Mouse (Mus musculus) heart, postnatal 4 days (tissue): ENCODE results near the gene Gm10413. TPM values are rescaled to one million over a fixed set of nuclear protein-coding genes. Genes with fewer than 3 reads are reported as not detected.
"Not testable (repeated sequence)": the region's sequence is repeated elsewhere in the genome, so short reads cannot be mapped to it uniquely, and the experiment has no call there.

Experiments used
- DNase-seq: peaks from one replicate; pipeline ENCODE4 v3.0.0; 2021
- total RNA-seq, 2 experiments: library from RNA; stranded (reverse); gene quantifications; 2 replicates each; pipeline ENCODE4 v1.2.3; 2021

Gene Gm10413
- total RNA-seq: not detected

DNA sequence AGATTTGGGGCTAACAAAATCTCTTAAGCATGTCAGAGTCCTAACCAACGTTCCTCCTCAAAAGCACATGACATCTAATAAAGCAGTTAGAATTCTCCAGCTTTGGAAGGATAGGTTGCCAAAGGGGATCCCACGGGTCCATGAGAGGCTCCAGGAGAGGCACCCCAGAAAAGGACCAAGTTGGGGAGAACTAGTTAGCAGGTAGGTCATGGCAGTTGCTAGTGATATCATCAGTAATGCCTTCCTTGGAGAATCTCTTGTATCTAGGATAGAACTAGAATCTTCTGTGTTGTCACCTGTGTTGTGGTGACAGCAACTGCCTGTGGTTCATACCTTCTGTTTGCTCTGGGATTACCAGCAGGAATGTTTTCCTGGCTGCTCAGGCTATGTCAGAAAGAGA is at the start of gene Gm10413:
Gm10413 (plus strand) TSS at position 301 of the 400 bp plus-strand sequence.
- not testable (repeated sequence) for DNase-seq

DNA sequence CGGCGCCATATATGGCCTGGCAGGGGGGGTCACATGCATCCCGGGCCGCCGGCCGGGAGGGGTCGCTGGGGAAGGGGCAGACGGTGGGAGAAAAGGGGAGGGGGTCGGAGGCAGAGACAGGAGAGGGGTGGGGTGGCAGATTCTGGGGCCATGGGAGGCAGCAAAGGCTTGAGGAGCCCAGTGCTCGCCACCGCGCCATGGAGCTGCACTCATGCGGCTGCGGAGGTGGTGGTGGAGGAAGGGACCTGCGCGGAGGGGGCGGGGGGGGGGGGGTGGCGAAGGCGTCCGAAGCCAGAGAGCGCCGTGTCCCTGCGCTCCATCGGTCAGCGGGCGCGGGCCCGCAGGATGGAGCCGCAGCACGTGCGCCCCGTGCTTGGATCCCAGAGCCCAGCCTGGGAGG is 17.4 kb downstream of the Gm10413 start, which contains the start of gene Gm10409:
Gm10409 (plus strand) TSS at position 301 of the 400 bp plus-strand sequence.
- not testable (repeated sequence) for DNase-seq

DNA sequence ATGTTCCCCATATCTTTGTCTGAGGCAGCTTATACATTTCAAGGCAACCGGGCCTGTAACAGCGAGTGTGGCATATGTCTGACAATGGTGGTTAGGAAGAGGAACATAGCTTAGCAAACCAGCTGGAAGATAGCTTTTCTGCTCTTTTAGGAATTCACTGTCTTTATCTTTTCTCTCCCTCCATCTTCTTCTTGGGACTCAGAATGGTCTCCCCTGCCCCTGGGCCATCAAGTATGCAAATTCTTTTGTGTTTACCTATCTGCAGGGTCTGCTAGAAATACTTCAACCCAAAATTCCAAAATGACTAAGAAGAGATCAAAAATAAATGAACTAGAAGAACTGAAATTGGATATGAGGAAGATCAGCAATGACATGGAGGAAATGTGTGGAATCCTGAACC is 32.9 kb downstream of the Gm10413 start, which contains the start of gene Gm3005:
Gm3005 (plus strand) TSS at position 301 of the 400 bp plus-strand sequence.
- not testable (repeated sequence) for DNase-seq

DNA sequence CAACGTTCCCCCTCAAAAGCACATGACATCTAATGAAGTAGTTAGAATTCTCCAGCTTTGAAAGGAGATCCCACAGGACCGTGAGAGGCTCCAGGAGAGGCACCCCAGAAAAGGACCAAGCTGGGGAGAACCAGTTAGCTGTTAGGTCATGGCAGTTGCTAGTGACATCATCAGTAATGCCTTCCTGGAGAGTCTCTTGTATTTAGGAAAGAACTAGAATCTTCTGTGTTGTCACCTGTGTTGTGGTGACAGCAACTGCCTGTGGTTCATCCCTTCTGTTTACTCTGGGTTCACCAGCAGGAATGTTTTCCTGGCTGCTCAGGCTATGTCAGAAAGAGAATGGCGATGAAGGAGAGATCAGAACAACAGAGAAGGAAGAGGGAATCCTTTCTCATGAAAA is 54.2 kb downstream of the Gm10413 start, which contains the start of gene Gm10408:
Gm10408 (plus strand) TSS at position 301 of the 400 bp plus-strand sequence.
- not testable (repeated sequence) for DNase-seq

Other genes with a start within 250 kb of the Gm10413 start
- gene Gm5795, start 206.8 kb upstream of the Gm10413 start, total RNA-seq: not detected
- 1 to 10 TPM; 1.6 to 3.8 TPM for gene D830030K20Rik, start 186.6 kb upstream of the Gm10413 start, total RNA-seq
- gene Gm2956, start 62.5 kb upstream of the Gm10413 start, total RNA-seq: under 1 TPM; 0.52 to 0.86 TPM
- 1 to 10 TPM; 1.6 TPM for gene Gm10409, start 17.5 kb downstream of the Gm10413 start, total RNA-seq
- gene Gm3005, start 33.0 kb downstream of the Gm10413 start, total RNA-seq: 1 to 10 TPM in 1 of 2 experiments, under 1 TPM in 1; 0.32 to 1.0 TPM
- gene Gm10408, start 54.3 kb downstream of the Gm10413 start, total RNA-seq: not detected
- gene Gm3012, start 239.4 kb downstream of the Gm10413 start, total RNA-seq: not detected